Mouse (Mus musculus) WW6 (cell line): Measurements from ENCODE around the gene Chchd3.

Source experiments
- DNase-seq: peaks from one replicate; pipeline ENCODE4 v3.0.0-alpha.2; 2013; ENCODE audit warnings: low read depth, low spot score

The Chchd3 gene

DNA sequence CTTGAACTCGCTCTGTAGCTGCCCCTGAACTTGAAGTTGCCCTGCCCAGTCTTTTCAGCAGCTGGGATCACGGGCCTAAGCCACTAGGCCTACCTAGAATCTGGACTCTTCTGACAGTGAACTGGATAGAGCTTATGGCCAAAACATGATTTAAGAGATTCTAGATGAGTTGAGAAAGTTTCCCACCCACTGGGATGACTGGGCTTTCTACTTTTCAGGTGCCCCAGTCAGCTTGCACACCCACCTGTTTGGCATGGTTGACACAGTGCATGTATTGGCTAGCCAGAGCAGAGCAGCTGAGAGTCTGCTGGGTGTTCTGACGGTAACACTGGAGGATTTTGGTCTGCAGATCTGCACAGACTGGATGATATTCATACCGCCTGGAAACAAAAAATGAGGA is 256.4 kb downstream of the Chchd3 start:
- DNase-seq, result no peak

DNA sequence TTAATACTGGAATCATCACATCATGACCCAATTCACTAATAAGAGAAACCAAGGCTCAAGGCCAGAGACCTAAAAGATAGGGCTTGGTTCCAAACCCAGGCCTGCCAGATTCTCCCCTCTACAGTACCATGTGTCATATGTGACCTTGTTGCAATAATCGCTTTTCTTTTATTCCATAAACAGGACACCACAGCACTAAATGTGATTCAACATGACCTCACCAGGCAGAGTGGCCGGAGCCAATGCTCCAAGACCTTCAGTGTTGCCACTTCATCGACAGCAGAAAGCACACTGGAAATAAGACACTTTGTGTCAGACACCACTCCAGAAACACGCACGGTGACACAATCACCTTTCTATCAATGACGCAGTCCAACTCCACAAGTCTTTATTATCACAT is 258.3 kb downstream of the Chchd3 start:
- DNase-seq, result no peak

GRCm38 (mm10) chr6:32797525-32797924 is 262.5 kb downstream of the Chchd3 start:
- DNase-seq, result peak; percentile 43

- DNase-seq, result no peak
Observed at GRCm38 (mm10) chr6:32795653-32796500, 264.2 kb downstream of the Chchd3 start.

- no peak for DNase-seq
Observed at GRCm38 (mm10) chr6:32793575-32793974, 266.5 kb downstream of the Chchd3 start.

GRCm38 (mm10) chr6:32793163-32793562 is 266.9 kb downstream of the Chchd3 start:
- no peak for DNase-seq

GRCm38 (mm10) chr6:32790487-32790886 is 269.6 kb downstream of the Chchd3 start:
- DNase-seq, result no peak

GRCm38 (mm10) chr6:32787399-32787798 is 272.7 kb downstream of the Chchd3 start:
- DNase-seq, result no peak

GRCm38 (mm10) chr6:32786196-32786595 is 273.9 kb downstream of the Chchd3 start:
- DNase-seq, result no peak

- DNase-seq, result no peak
Observed at GRCm38 (mm10) chr6:32783102-32783501, 277.0 kb downstream of the Chchd3 start.

DNA sequence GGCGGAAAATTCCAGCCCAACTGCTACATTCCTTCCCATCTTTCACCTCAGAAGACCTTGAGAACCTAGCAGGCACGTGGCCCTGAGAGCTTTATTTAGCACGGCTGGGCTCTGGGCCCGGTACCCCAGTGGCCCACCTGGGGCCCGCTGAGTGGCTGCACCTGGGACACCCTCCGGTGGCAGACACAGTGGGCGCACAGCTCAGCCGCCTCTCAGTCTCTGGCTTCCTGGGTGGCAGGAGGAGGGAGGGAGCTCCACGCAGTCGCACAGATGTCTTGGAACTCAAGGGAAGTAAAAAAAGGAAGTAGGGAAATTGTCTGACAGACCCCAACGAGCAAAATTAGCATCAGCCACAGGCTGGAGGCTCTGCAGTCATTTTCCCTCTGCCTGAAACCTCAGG is 279.5 kb downstream of the Chchd3 start:
- DNase-seq, result no peak

- no peak for DNase-seq
Observed at GRCm38 (mm10) chr6:32776384-32776783, 283.7 kb downstream of the Chchd3 start.

- DNase-seq, result no peak
Observed at GRCm38 (mm10) chr6:32754524-32754923, 305.5 kb downstream of the Chchd3 start.

DNA sequence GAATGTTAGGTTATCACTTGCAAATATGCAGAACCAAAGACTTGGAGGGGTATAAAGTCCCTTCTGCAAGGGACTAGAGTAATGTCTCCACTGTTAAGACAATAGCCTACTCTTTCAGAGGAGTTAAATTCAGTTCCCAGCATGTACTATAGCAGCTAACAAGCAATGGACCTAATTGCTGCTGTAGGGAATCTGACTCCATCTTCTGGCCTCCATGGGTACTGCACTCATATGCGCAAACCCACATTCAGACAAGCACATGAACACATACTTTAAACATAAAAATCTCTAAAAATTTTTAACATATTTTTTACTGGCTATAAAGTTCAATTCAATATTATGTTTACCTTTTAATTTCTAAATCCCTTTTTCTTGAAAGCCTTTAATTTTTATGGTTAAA is 310.2 kb downstream of the Chchd3 start:
- DNase-seq, result peak; percentile 4

- no peak for DNase-seq
Observed at GRCm38 (mm10) chr6:32748777-32749176, 311.3 kb downstream of the Chchd3 start.

DNA sequence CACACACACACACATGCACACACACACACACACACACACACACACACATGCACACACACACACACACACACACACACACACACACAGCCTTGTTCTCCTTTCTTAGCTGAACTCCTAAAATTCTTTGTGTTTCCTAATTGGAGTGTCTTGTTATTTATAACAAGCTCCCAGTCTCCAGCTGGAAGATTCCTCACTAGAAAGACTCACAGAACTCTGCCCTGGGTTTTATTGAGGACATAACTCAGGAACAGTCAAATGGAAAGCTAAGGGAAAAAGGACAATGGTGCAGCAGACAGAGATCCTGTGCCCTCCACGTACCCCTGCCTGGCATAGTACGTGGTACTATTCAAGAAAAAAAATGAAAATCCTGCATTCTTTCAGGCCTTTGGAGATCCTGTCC is 312.7 kb downstream of the Chchd3 start:
- DNase-seq, result no peak
